Mouse (Mus musculus) frontal cortex, postnatal 25 days (tissue): ENCODE measurements at regions not wholly inside any gene's neighbourhood (a gene's known extent, or its start where the extent isn't known, plus 50 kb on each side); places are given as distances from the start of the nearest gene placed in this dataset.
"Not testable (repeated sequence)": the region's sequence is repeated elsewhere in the genome, so short reads cannot be mapped to it uniquely, and the experiment has no call there.

Source experiments
- DNase-seq, 2 experiments: peaks; one replicate each; pipeline ENCODE4 v3.0.0; 2022; ENCODE audit warnings: low spot score in 2 of 2

DNA sequence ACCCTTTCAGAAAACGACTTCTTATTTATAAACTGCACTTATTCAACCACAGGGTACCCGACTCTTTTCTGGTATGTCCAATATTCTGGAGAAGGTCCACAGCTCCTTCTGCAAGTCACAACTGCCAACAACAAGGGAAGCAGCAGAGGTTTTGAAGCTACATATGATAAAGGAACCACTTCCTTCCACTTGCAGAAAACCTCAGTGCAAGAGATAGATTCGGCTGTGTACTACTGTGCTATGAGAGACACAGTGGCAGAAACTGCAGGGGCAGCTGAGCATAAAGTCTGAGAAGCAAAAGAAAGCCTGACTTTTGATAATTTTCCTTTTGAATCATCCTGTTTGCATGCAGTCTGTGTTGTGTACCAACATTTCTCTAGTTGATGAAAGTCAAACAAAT, 823.8 kb downstream of the Dad1 start:
- not testable (repeated sequence) for DNase-seq

DNA sequence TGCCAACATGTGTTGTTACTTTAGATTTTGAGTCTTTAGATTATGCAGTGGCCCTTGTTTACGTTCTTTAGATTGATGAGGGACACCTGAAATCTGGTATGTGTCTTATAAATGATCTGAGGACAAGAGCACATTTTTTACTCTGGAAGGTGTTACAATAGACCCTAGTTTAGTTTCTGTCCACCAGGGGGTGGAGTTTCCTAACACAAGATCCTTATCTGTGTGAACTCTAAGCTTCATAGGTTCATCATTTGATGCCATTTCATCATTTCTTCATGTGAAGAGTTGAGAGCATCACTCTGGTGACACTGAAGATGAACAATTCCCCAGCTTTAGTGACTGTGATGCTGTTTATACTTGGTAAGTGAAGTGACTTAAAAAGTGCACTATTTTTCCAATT, 825.5 kb downstream of the Dad1 start:
- DNase-seq: not testable (repeated sequence)

- DNase-seq: not testable (repeated sequence)
Measured at GRCm38 (mm10) chr14:53427636-53428035, 826.3 kb downstream of the Dad1 start.

DNA sequence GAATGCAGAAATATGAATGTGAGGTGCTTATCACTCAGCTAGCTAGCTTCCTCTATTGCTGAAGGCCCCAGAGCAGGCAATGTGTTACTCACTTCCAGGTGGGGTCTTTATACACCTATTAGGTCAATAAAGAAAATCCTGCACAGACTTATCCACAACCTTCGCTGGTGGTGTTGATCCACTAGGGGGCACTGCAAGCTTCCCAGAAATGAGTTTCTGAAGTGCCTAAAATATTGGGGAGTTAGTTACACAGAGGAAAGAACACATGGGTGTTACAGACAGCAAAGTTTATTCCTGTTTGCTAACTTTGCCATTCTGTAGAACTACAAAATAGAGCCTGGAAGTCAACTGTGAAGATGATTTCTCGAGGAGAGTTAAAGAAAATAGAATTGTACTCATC, 836.9 kb downstream of the Dad1 start:
- not testable (repeated sequence) for DNase-seq

DNA sequence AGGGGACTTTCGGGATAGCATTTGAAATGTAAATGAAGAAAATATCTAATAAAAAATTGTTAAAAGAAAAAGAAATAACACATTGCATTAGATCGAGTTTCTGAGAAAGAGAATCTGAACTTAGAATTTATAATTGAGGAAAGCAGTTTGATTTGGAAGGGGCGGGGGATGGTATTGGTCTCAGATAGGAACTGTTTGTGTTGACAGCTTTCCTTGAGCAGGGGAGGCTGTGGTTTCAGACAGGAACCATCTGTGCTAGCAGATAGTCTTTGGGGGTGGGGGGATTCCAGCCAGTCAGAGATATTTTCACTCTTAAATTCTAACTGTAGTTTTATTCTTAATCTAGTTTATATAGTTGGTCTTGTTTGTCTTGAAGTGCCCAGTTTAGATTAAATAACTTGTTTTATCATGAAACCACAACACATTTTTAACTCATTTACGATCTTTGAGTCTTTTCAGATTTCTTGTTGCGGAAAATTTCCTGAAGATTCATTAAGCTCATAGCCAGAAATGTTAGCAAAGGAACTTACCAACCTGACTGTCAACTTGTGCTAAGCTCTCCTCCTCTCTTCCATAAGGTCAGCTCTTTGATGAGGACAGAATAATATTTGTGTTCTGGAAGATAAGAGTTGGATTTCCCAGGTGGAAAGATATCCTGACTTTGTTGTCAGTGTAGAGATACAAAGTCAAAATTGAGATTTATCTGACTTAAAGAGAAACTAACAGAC, 846.2 kb downstream of the Dad1 start:
- DNase-seq: not testable (repeated sequence)

DNA sequence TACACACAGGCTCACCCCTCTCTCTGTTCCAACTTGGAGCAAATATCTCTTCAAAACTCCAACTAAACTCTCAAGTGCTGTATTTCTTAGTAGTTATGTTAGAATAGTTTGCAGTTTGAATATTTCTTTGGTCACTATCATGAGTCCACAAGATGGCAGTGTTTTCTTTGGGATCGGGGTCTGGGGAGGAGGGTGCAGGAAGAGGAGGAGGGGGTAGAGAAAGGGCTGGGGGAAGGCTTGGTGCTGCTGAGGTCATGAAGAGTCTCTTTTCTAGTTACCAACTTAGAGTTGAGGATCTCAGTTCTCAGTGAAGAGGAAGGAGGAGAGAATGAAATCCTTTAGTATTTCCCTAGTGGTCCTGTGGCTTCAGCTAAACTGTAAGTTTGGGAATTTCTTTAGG, 863.6 kb downstream of the Dad1 start:
- not testable (repeated sequence) for DNase-seq

DNA sequence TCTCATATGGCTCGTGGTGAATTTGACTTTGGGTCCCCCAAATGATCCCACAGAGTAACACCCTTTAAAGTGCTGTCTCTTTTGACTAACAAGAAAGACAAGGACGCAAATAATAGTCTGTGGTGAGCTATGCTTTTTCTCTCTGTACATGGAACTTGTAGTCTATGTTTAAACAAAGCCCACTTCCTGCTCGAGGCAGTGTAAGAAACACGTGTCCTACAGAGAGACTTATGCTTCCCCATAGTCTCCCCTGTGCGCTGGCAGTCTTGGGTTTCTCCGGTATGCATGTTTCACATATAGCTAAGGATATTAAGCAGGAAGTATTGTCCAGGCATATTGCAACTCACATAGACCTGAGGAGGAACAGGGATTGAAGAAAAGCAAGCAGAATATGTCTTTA, 879.0 kb upstream of the Olfr1507 start:
- DNase-seq: not testable (repeated sequence)

DNA sequence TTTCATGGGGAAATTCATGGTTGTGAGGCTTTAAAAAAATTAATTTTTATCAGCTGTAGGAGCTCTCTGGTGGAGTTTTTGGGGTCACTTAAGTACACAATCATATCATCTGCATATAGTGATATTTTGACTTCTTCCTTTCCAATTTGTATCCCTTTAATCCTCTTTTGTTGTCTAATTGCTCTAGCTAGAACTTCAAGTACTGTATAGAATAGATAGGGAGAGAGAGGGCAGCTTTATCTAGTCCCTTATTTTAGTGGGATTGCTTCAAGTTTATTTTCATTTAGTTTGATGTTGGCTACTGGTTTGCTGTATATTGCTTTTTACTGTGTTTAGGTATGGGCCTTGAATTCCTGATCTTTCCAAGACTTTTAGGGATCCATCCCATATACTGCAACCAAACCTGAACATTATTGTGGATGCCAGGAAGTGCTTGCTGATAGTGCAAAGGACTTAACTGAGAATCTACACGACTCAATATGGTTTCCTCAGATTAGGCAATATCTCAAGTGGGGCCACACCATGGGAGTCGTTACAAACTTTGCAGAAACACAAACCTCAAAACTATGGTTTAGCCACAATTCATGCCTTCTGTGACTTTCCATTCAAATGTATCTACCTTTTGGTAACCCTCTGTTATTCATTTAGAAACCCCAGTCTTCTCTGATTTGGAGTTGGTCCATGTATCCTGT, 878.4 kb upstream of the Olfr1507 start:
- DNase-seq: not testable (repeated sequence)

GRCm38 (mm10) chr14:53369776-53370175, 874.2 kb upstream of the Olfr1507 start:
- no peak for DNase-seq

DNA sequence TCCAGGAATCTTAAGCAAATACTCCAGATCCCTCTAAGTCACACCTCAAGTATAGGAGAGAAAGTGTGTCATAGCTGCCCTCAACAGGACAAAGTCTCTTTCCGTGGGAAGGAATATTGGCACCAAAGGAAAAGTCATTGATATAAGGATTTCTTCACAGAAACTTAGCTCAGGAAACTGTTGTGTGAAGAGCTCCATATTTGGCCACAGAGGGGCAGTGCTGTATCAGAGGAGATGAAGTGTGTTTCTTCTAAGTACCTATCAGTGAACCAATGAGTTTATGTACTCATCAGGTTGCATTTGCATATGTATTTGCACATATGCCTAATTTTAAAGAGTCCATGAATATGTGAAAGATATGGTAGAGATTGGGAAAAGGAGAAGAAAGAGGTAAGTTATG, 871.9 kb upstream of the Olfr1507 start:
- DNase-seq: not testable (repeated sequence)

GRCm38 (mm10) chr14:53363995-53364394, 868.4 kb upstream of the Olfr1507 start:
- not testable (repeated sequence) for DNase-seq

DNA sequence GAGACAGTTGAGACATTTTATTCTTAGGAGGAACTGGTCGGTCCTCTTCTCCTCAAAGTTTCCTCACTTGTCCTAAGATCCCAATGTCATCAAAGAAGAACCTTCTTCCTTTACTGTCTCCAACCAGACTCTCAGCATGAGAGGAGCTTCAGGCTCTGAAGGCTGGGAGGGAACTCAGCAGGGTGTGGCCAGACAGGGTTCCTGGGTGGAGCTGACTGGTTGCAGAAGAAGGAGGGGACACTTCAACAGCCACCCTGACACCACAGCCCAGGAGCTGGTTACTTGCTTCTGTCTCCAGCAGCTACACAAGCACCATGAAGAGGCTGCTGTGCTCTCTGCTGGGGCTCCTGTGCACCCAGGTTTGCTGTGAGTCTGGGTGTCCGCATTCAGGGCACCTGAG, 866.5 kb upstream of the Olfr1507 start:
- not testable (repeated sequence) for DNase-seq

DNA sequence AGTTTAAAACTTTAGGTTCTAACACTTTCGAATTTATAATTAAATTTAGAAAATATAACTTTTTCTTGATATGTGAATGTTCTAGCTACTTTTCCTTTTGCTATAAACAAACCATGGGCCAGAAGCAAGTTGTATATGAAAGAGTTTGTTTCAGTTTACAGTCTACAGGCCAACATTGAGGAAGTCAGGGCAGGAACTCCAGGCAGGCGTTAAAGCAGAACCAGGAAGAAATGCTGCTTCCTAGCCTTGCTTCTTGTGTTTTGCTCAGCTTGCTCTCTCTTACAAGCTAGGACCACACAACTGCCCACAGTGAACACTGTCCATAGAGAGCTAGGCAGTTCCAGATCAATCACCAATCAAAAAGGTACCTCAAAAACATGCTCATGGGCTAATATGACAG, 861.9 kb upstream of the Olfr1507 start:
- not testable (repeated sequence) for DNase-seq

DNA sequence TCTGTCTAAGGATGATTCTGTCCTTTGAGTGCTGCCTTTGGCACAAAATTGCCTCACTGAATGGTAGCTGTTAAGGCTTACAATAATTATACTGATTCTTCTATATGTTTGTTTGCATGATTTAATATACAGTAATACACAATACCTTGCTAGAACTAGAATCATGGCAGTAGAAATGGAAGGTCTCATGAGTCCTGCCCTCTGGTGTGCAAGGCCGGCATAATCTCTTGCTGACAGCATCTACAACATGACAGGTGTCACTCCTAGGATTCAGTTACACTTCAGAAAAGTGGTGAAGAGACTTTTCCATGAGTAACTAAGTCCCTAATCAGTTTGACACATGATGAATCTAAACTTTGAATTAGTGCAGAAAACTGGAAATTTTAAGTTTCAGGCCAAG, 861.2 kb upstream of the Olfr1507 start:
- not testable (repeated sequence) for DNase-seq

DNA sequence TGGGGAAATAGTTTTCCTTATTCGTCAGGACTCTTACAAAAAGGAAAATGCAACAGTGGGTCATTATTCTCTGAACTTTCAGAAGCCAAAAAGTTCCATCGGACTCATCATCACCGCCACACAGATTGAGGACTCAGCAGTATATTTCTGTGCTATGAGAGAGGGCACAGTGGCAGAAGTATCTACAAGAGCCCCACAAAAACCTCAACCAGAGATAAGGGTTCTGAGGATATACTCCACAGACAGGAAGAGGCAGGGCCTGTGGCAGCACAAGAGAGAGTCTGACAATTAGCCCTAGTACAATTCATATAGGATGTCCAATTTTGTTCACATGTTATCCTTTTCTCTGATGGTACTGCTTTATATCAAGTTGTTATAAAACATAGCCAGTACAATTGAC, 855.9 kb upstream of the Olfr1507 start:
- not testable (repeated sequence) for DNase-seq

DNA sequence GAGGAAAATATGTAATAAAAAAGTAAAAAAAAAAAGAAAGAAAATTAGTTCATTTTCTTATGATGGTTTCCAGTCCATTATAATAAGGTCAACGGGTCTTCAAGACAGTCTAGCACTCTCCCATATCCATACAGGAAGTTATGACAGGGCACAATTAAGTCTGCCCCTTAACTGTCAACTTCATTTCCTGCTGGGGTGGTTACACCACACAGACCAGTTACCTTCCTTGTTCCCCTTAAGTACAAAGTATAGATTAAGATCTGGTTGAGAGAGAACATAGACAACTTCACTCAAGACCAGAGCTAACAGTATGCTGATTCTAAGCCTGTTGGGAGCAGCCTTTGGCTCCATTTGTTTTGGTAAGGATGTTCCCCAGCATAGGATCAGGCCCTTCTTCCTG, 855.2 kb upstream of the Olfr1507 start:
- DNase-seq: not testable (repeated sequence)

DNA sequence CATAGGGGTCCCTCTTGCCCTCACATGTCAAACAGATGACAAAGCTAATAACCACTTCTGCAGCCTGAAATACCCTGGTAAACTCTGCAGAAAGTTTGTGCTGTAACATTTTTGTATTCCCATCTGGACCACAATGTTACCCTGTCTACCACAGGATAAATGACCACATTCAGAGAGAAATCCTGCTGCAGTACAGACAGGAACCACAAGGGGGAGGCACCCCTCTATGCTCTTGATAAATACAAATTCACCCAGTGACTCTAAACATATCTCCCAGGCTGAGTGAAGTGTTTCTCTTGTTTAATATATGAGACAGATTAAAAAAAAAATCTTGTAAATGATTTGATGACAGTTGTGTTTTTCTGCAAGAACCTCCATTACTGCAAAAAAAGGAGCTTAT, 853.6 kb upstream of the Olfr1507 start:
- DNase-seq: peak in 1 of 2 experiments; percentile 3

- not testable (repeated sequence) for DNase-seq
Measured at GRCm38 (mm10) chr14:53345568-53345967, 850.0 kb upstream of the Olfr1507 start.

GRCm38 (mm10) chr14:53343849-53344248, 848.3 kb upstream of the Olfr1507 start:
- DNase-seq: not testable (repeated sequence)

DNA sequence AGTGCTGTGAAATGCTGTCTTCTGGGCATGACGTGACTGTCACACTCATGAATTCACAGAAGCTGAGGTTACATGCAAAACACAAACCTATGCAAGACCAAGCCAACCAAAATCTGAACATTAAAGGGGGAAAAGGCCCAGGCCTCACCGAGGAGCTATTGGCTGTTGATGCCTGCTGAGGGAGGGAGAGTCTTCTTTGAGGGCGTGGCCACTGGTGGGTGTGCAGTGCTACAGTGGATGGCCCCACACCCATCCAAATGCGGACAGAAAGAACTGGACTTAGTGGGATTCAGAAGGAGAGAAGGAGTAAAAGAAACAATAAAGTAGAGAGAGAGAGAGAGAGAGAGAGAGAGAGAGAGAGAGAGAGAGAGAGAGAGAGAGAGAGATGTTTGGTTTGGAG, 843.6 kb upstream of the Olfr1507 start:
- DNase-seq: not testable (repeated sequence)

DNA sequence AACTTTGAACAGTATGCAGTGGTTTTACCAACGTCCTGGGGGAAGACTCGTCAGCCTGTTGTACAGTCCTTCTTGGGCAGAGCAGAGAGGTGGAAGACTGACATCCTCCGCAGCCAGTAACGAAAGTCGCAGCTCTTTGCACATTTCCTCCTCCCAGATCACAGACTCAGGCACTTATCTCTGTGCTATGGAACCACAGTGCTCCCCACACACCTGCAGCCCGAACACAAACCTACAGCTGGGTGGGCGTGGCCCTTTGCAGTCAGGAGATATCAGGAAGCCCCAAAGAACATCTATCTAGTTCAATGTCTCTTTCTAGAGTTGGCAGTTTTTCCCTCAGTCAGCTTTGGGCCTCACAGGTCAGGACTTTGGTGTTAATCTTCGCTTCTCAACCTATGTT, 841.9 kb upstream of the Olfr1507 start:
- not testable (repeated sequence) for DNase-seq

DNA sequence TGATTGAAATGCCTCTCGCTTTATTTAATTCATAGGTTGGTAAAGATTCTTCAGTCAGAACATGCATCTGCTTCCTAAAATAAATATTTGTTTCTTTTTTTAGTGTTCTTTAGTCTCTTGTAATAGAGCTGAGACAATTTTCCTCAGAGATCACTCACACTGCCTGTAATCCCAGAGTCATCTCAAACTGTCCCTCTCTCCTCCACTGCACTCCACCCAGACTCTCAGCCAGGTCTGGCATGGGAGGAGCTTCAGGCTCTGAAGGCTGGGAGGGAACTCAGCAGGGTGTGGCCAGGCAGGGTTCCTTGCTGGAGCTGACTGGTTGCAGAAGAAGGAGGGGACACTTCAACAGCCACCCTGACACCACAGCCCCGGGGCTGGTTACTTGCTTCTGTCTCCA, 841.2 kb upstream of the Olfr1507 start:
- DNase-seq: not testable (repeated sequence)

DNA sequence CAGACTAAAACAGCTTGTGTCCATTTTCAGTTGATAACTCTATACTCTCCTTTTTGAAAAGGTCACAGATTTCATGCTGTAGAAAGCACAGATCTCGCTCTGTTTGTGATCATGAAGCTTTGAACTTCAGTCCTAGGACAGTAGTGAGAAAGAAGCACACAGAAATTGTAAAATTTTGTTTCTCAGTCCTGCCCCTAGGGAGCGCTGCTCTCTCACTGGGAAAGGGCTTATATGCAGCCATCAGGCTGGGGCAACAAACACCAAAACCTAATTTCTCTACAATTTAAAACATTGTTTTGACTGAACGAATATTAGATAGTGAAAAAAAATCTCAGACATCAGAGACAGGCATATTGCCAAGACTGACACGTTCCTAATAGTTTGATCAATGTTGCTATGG, 838.9 kb upstream of the Olfr1507 start:
- not testable (repeated sequence) for DNase-seq
